Mouse (Mus musculus) kidney, adult 2 months (tissue): ENCODE results near the gene Aif1l.

Source experiments
- CTCF ChIP-seq: fragments of 200-500 bp; conservative IDR thresholded peaks from 2 replicates; pipeline ENCODE4 v1.5.1; 2011; ENCODE audit warnings: low read depth, mild to moderate bottlenecking, control low read depth, low read length, moderate library complexity, mixed read lengths; ENCODE audit not compliant: insufficient read depth, insufficient read length
- POLR2A ChIP-seq: fragments of 200-500 bp; IDR thresholded peaks from one replicate; pipeline ENCODE4 v1.6.1; 2011; ENCODE audit warnings: low read depth, low read length, control low read depth

DNA sequence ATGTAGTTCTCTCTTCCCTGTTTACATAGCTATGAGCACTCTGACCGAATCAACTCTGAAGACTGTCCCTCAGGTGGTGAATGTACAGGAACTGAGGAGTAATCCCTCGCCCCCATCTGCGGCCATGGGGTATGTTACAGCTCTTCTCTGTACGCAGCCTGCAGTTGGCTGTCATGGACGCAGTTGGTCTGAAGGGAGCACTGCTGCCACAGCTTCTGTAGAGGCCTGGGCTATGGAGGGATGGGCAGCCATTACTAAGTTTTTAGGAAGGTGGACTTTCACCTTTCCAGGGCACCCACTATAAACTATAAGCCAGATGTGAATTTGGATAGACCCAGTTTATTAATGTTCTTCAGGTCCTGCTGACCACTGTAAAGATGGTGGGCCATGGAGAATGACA, 70.3 kb downstream of the Aif1l start:
- TF ChIP-seq POLR2A (no peak), CTCF (no peak)
